Mouse (Mus musculus): Measurements from ENCODE around the gene Nlrp10. TPM values are rescaled to one million over a fixed set of nuclear protein-coding genes. Genes with fewer than 3 reads are reported as not detected.

Gene Nlrp10
- polyA plus RNA-seq, 1 experiment from 2014 or later: 8.0 TPM

DNA sequence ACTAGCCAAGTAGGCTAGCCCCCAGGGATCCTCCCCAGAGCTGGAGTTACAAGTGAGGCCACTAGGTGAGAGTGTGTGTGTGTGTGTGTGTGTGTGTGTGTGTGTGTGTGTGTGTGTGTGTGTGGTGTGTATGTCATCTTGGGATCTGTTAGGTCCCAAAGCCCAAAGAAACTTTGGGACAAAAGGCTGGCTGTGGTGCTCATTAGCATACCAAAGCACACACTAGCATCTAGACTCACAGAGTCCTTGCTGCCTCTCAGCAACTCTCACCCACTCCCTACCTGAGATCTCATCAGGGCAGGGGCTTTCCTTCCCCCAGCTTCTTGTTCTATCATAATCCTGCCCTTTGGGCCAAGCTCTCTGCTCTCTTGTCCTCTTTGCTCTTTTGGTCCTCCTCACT is 18.6 kb upstream of the Nlrp10 start:
- Histone ChIP-seq H3K9ac (no peak overlapping the region), H3K4me1 (replicated peaks) (peaks cover 10% of the 10 kb centered on the region), H3K9me3 (replicated peaks) (no peaks in the 10 kb centered on the region), H3K27ac (ENCODE audit: poor library complexity, severe bottlenecking) (no peak overlapping the region), H3K4me3 (no peak overlapping the region), H3K36me3 (peaks cover 15% of the 10 kb centered on the region), H3K4me2 (no peak overlapping the region), H3K27me3 (replicated peaks) (peaks cover 60% of the 10 kb centered on the region)
- ATAC-seq (ENCODE audit: insufficient number of reproducible peaks, low FRiP score): no peak

DNA sequence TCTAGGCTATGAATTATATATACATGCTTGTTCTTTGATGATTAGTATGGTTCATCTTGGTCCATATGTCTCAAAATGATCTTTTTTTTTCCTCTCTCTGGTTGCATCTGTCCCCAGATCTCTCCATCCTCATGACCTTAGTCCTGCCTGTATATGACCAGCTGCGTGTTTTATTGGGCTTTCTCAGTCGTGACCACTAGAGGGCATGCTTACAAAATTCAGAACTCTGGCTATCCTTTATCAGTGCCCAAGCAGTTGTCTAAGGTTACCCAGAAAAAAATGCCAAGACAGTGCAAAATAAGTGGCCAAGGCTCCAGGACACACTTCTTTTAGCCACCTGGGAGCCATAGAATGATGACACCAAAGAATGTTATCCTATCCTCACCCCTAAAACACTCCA is 14.0 kb upstream of the Nlrp10 start:
- ATAC-seq (ENCODE audit: insufficient number of reproducible peaks, low FRiP score): no peak
- WGBS: 4% methylated on average over 2 of the region's 2 CpGs

DNA sequence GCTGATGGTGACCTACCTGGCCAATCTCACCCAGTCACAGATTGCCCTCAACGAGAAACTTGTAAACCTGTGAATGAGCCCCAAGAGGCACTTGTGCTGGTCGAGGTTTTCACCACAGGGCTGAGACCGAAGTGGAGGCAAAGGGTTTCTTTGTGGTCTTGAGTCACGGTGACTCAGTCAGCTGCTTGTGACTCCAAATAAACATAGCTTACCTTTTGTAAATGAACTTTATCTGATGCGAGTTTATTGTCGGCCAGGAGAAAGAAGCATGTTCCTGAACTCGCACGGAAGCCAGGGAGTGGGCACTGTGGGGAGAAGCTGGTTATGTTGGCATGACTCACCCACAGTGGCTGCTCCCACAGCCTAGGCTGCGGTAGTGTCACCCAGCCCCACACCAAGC is 11.5 kb upstream of the Nlrp10 start:
- Histone ChIP-seq H3K9me3 (replicated peaks) (no peaks in the 10 kb centered on the region), H3K4me3 (no peak overlapping the region), H3K4me1 (replicated peaks) (no peaks in the 10 kb centered on the region), H3K27ac (ENCODE audit: poor library complexity, severe bottlenecking) (no peak overlapping the region), H3K4me2 (no peak overlapping the region), H3K36me3 (peaks cover 81% of the 10 kb centered on the region), H3K9ac (no peak overlapping the region), H3K27me3 (replicated peaks) (no peaks in the 10 kb centered on the region)
- no peak for ATAC-seq (ENCODE audit: insufficient number of reproducible peaks, low FRiP score)
- WGBS: 89% methylated on average over 9 of the region's 9 CpGs

More for the DNA sequence above, 14.0 kb upstream of the Nlrp10 start:
- peaks cover 58% of the 10 kb centered on the region for H3K36me3 ChIP-seq
- H3K4me1 ChIP-seq (replicated peaks): no peaks in the 10 kb centered on the region
- no peaks in the 10 kb centered on the region for H3K9me3 ChIP-seq (replicated peaks)
- H3K4me2 ChIP-seq: no peak overlapping the region
- H3K9ac ChIP-seq: no peak overlapping the region
- H3K4me3 ChIP-seq: no peak overlapping the region
- H3K27ac ChIP-seq (ENCODE audit: poor library complexity, severe bottlenecking): no peak overlapping the region
- peaks cover 16% of the 10 kb centered on the region for H3K27me3 ChIP-seq (replicated peaks)

DNA sequence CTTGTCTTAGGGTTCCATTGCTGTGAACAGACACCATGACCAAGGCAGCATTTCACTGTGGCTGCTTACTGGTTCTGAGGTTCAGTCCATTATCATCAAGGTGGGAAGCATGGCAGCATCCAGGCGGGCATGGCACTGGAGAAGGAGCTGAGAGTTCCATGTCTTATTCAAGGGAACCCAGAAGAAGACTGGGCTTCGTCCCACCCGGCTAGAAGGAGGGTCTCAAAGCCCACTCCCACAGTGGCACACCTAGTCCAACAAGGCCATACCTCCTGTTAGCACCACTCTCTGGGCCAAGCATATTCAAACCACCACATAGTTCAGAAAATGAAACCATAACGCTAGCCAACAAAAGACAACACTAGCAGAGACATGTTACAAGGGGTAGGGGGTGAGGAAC is 6.6 kb upstream of the Nlrp10 start:
- Histone ChIP-seq H3K27ac (ENCODE audit: poor library complexity, severe bottlenecking) (no peak overlapping the region), H3K4me1 (replicated peaks) (peaks cover 12% of the 10 kb centered on the region), H3K36me3 (peaks cover 54% of the 10 kb centered on the region), H3K27me3 (replicated peaks) (no peaks in the 10 kb centered on the region), H3K9me3 (replicated peaks) (no peaks in the 10 kb centered on the region), H3K4me2 (no peak overlapping the region), H3K4me3 (no peak overlapping the region), H3K9ac (no peak overlapping the region)
- WGBS: 94% methylated on average over 4 of the region's 4 CpGs
- no peak for ATAC-seq (ENCODE audit: insufficient number of reproducible peaks, low FRiP score)

GRCm38 (mm10) chr7:108935411-108935810 is 5.4 kb upstream of the Nlrp10 start:
- WGBS: 76% methylated on average over 7 of the region's 7 CpGs

DNA sequence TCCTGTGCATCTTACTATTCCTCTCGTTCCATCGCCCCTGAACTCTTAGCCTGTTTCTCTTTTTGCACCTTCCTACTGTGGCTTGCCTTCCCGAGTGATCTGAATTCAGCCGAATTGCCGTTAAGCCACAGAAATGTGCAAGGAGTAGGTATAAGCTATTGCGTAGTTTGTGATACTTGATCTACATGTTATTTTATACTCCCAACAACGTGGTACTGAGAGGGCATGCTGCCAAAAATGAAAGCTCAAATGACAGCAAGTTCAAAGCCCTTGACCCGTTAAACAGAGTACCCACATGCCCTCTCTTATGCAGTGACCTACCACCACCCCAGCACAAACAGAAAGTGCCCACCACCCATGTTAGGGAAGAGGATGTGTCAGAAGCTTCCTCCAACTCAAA is 4.9 kb upstream of the Nlrp10 start:
- ATAC-seq (ENCODE audit: insufficient number of reproducible peaks, low FRiP score): no peak
- H3K27me3 ChIP-seq (replicated peaks): no peaks in the 10 kb centered on the region
- 6% methylated on average over 8 of the region's 8 CpGs for WGBS
- no peak overlapping the region for H3K27ac ChIP-seq (ENCODE audit: poor library complexity, severe bottlenecking)
- H3K4me3 ChIP-seq: peak overlapping the region; percentile 96
- no peaks in the 10 kb centered on the region for H3K9me3 ChIP-seq (replicated peaks)
- peaks cover 12% of the 10 kb centered on the region for H3K4me1 ChIP-seq (replicated peaks)
- peak overlapping the region; percentile 98 for H3K9ac ChIP-seq
- peak overlapping the region; percentile 94 for H3K4me2 ChIP-seq
- peaks cover 36% of the 10 kb centered on the region for H3K36me3 ChIP-seq

More at GRCm38 (mm10) chr7:108935411-108935810, 5.4 kb upstream of the Nlrp10 start:
- Histone ChIP-seq H3K4me2 (peak overlapping the region; percentile 94), H3K36me3 (peaks cover 42% of the 10 kb centered on the region), H3K9ac (peak overlapping the region; percentile 98; the same call in 1 of the 2 replicates), H3K27me3 (replicated peaks) (no peaks in the 10 kb centered on the region), H3K4me1 (replicated peaks) (peaks cover 12% of the 10 kb centered on the region), H3K9me3 (replicated peaks) (no peaks in the 10 kb centered on the region), H3K27ac (ENCODE audit: poor library complexity, severe bottlenecking) (no peak overlapping the region), H3K4me3 (peak overlapping the region; percentile 96)
- ATAC-seq (ENCODE audit: insufficient number of reproducible peaks, low FRiP score): no peak

DNA sequence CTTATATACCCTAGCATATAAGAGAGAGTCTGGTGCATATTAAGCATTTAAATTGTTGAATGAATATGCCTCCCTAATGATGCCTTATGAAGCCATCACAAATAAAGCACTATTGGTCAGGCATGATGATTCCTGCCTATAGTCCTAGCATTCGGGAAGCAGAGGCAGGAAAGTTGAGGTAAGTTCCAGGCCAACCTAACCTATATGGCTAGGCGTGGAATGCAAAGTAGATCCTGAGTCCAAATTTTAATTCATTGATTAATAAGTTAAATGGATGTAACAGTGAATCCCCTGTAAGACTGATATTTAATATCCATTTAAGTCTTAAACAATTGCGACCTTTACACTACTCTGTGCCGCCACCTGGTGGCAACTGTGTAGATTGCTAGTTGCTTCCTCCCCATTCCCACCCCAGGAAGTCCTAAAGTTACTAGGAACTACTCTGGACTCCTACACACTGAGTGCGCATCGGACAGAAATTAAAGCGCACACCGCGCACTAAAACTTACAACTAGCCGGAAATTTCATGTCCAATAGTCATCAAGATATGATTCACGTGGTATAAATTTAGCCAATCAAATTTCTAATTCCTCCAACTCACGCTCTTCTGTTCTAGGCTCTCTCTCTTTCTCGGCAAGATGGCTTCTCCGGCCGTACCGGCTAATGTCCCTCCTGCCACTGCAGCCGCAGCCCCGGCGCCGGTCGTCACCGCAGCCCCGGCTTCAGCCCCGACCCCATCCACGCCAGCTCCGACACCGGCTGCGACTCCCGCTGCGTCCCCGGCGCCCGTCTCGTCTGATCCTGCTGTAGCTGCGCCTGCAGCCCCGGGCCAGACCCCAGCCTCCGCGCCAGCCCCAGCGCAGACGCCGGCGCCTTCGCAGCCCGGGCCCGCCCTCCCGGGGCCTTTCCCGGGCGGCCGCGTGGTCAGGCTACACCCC is 4.1 kb upstream of the Nlrp10 start, which contains the start of gene Eif3f:
TSS of gene Eif3f (plus strand) at position 624 of the 938 bp plus-strand sequence.
- peak within 1 kb of the TSS; percentile 94 for H3K4me2 ChIP-seq
- 2% methylated on average over 50 of the region's 50 CpGs for WGBS
- no peaks in the 10 kb centered on the region for H3K27me3 ChIP-seq (replicated peaks)
- H3K27ac ChIP-seq (ENCODE audit: poor library complexity, severe bottlenecking): peak within 1 kb of the TSS; percentile 71; the same call in 1 of the 2 replicates
- H3K4me3 ChIP-seq: peak within 1 kb of the TSS; percentile 96
- H3K9ac ChIP-seq: peak within 1 kb of the TSS; percentile 98
- peaks cover 29% of the 10 kb centered on the region for H3K36me3 ChIP-seq
- peaks cover 12% of the 10 kb centered on the region for H3K4me1 ChIP-seq (replicated peaks)
- H3K9me3 ChIP-seq (replicated peaks): no peaks in the 10 kb centered on the region
- peak; percentile 98 for ATAC-seq (ENCODE audit: insufficient number of reproducible peaks, low FRiP score)

GRCm38 (mm10) chr7:108928280-108929188 is 1.4 kb downstream of the Nlrp10 start:
- Histone ChIP-seq H3K9me3 (replicated peaks) (no peaks in the 10 kb centered on the region), H3K4me3 (no peak overlapping the region), H3K4me2 (peak overlapping the region; percentile 24; the same call in 1 of the 2 replicates), H3K36me3 (no peaks in the 10 kb centered on the region), H3K27ac (ENCODE audit: poor library complexity, severe bottlenecking) (no peak overlapping the region), H3K27me3 (replicated peaks) (0 out of 2 replicates have a peak, but pooled peaks cover 2% of the 10 kb centered on the region), H3K4me1 (replicated peaks) (no peaks in the 10 kb centered on the region), H3K9ac (no peak overlapping the region)
- 63% methylated on average over 11 of the region's 11 CpGs for WGBS
- ATAC-seq (ENCODE audit: insufficient number of reproducible peaks, low FRiP score): no peak

- H3K4me1 ChIP-seq (replicated peaks): no peaks in the 10 kb centered on the region
- 59% methylated on average over 4 of the region's 4 CpGs for WGBS
- H3K9ac ChIP-seq: no peak overlapping the region
- no peaks in the 10 kb centered on the region for H3K36me3 ChIP-seq
- H3K27me3 ChIP-seq (replicated peaks): 0 out of 2 replicates have a peak, but pooled peaks cover 2% of the 10 kb centered on the region
- H3K4me2 ChIP-seq: no peak overlapping the region
- H3K4me3 ChIP-seq: no peak overlapping the region
- ATAC-seq (ENCODE audit: insufficient number of reproducible peaks, low FRiP score): no peak
- no peak overlapping the region for H3K27ac ChIP-seq (ENCODE audit: poor library complexity, severe bottlenecking)
- H3K9me3 ChIP-seq (replicated peaks): no peaks in the 10 kb centered on the region
Measured at GRCm38 (mm10) chr7:108927043-108927442, 2.9 kb downstream of the Nlrp10 start.

DNA sequence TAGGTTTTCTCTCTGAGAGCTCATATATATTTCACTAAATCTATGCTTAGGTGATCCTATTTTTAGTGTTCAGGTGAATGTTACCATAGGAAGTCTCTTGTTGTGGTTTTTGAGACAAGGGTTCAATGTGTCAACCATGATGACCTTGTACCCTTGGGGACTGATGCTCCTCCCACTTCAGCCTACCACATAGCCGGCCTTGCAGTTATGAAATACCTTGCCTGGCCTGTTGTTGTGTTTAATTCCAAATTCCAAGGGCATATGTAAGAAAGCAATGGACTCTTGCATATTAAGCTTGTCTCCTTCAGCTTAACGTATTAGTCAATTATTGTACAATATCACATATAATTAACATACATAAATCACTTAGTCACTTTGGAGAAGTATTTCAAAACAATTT is 26.0 kb downstream of the Nlrp10 start:
- 71% methylated on average over 2 of the region's 2 CpGs for WGBS
- Histone ChIP-seq H3K9ac (no peak overlapping the region), H3K4me1 (replicated peaks) (no peaks in the 10 kb centered on the region), H3K4me2 (no peak overlapping the region), H3K27me3 (replicated peaks) (no peaks in the 10 kb centered on the region), H3K27ac (ENCODE audit: poor library complexity, severe bottlenecking) (no peak overlapping the region), H3K4me3 (no peak overlapping the region), H3K36me3 (no peaks in the 10 kb centered on the region), H3K9me3 (replicated peaks) (no peaks in the 10 kb centered on the region)
- ATAC-seq (ENCODE audit: insufficient number of reproducible peaks, low FRiP score): no peak

DNA sequence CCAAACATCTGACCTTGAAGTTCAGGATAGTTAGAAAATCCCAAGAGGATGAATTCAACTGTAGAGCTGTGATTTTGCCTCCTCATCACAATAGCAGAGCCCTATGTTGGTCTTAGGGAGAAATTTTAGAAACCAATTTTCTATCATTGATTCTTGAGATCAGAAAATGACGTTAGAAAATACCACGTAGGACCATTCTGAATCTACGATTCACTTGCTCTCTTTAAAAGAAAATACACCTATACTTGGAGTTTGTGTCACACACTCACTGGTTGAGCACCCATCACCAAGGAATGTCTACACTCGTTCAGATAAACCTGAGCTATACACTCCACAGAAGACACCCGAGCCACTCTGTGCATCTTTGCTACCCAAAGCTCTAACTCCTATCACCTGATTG is 35.7 kb downstream of the Nlrp10 start, which contains the start of gene Olfr519:
TSS of gene Olfr519 (minus strand) at position 101 of the 400 bp plus-strand sequence.
- Histone ChIP-seq H3K4me3 (no peak within 1 kb of the TSS), H3K9me3 (replicated peaks) (no peaks in the 10 kb centered on the region), H3K36me3 (no peaks in the 10 kb centered on the region), H3K4me1 (replicated peaks) (no peaks in the 10 kb centered on the region), H3K27ac (ENCODE audit: poor library complexity, severe bottlenecking) (no peak within 1 kb of the TSS), H3K9ac (no peak within 1 kb of the TSS), H3K27me3 (replicated peaks) (no peaks in the 10 kb centered on the region), H3K4me2 (no peak within 1 kb of the TSS)
- no peak for ATAC-seq (ENCODE audit: insufficient number of reproducible peaks, low FRiP score)
- WGBS: 75% methylated on average over 5 of the region's 5 CpGs
